Comparison of ENCODE assay signal across 9 mouse cellular contexts in the genomic region with DNA sequence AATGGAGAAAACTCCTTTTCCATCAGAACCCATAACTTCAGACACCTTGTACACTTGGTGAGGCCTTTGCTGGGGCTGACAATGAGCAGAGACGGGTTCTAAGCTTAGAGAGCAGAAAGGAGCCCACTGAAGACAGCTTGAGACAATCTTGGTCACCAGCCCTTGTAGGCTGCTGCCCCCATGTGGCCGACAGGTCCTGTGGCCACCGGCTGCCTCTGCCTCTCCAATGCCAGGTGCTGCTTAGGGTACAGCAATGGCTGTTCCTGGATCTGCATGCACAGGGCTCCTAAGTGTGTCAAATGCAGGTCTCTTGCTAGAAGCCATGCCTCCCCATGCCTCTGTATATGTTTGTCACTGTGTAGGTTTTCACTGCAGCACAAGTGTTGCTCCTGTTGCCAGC. TPM values are rescaled to one million over a fixed set of nuclear protein-coding genes. Genes with fewer than 3 reads are reported as not detected.
DNase-seq lines count a peak whose midpoint lies in the region; ATAC-seq and TF ChIP-seq lines count a peak whose summit lies in the region.
"Had no signal": no experiment of that assay in that cellular context is flagged by ENCODE, and none has a peak within 500 bp of the region (broad histone marks: within the 10 kb centered on the region; RNA-seq: fewer than 3 reads in every experiment).

No protein-coding gene starts in this region.

- TF ChIP-seq CTCF in CH12.LX (conservative IDR thresholded peaks at IDR 0.05 in 1 of 2, IDR thresholded peaks at IDR 0.05 in 1 of 2; ENCODE audit: low read depth in 2 of 2, low read length in 2 of 2) = peak; percentile 60 to 97; a peak in 3 of 4 replicates
- TF ChIP-seq CTCF in olfactory bulb, adult 2 months (IDR thresholded peaks at IDR 0.05; ENCODE audit: insufficient read depth, low read depth, low read length) = peak; percentile 75
- peak; percentile 93 for TF ChIP-seq CTCF in thymus, adult 2 months (IDR thresholded peaks at IDR 0.05; ENCODE audit: borderline replicate concordance, control insufficient read depth, extremely low read depth, insufficient read depth, low read length, poor library complexity)

- H3K9ac ChIP-seq in CH12.LX (ENCODE audit: insufficient read depth, low read depth) = no peak overlapping the region
- H3K9ac ChIP-seq in forebrain, embryonic 13.5 days = no peak overlapping the region

- DNase-seq in CH12.LX (ENCODE audit: extremely low read depth) = peak; percentile 77
- peak; percentile 40 for DNase-seq in c-Kit-positive CD71-positive TER-119-negative erythroid progenitor cells, embryonic 14.5 days (ENCODE audit: low read depth)
- DNase-seq in heart, postnatal 14 days = peak; percentile 88 to 90
- peak; percentile 80 for DNase-seq in layer of hippocampus, adult 11-12 months (ENCODE audit: low spot score)
- peak; percentile 79 to 84 for DNase-seq in lung, adult 18-20 months
- peak; percentile 86 for DNase-seq in thymus, adult 2 months

- H3K4me3 ChIP-seq in CH12.LX (replicated peaks in 1 of 3; ENCODE audit: low read depth in 2 of 3, low read length in 2 of 3, poor library complexity in 1 of 3) = no peak overlapping the region
- H3K4me3 ChIP-seq in forebrain, embryonic 13.5 days = no peak overlapping the region
- no peak overlapping the region for H3K4me3 ChIP-seq in olfactory bulb, adult 2 months (ENCODE audit: insufficient read depth, low read depth, low read length)
- H3K4me3 ChIP-seq in thymus, adult 2 months (ENCODE audit: control insufficient read depth, insufficient read depth, low read length) = no peak overlapping the region
- H3K4me3 ChIP-seq: erythroblast, embryonic 14.5 days had no signal

- no peaks in the 10 kb centered on the region for H3K27me3 ChIP-seq in CH12.LX (replicated peaks)
- H3K27me3 ChIP-seq in forebrain, embryonic 13.5 days = no peaks in the 10 kb centered on the region
- H3K27me3 ChIP-seq in thymus, adult 2 months (ENCODE audit: control insufficient read depth, insufficient read depth, low read length) = no peaks in the 10 kb centered on the region

- no peak overlapping the region for H3K4me2 ChIP-seq in CH12.LX (ENCODE audit: insufficient read depth, low read depth, poor library complexity, severe bottlenecking)
- H3K4me2 ChIP-seq in forebrain, embryonic 13.5 days = no peak overlapping the region

- TF ChIP-seq RAD21 in CH12.LX (IDR thresholded peaks at IDR 0.05; ENCODE audit: low read depth, low read length) = peak; percentile 98

- TF ChIP-seq POLR2A in CH12.LX (IDR thresholded peaks at IDR 0.05; ENCODE audit: low read depth, low read length) = no peak
- TF ChIP-seq POLR2A in olfactory bulb, adult 2 months (IDR thresholded peaks at IDR 0.05; ENCODE audit: insufficient read depth, low read depth, low read length) = no peak
- no peak for TF ChIP-seq POLR2A in thymus, adult 2 months (IDR thresholded peaks at IDR 0.05; ENCODE audit: control insufficient read depth, extremely low read depth, insufficient read depth, low read length, poor library complexity)

- no peak for TF ChIP-seq EP300 in CH12.LX (IDR thresholded peaks at IDR 0.05; ENCODE audit: low read length)

- H3K4me1 ChIP-seq in CH12.LX (ENCODE audit: control insufficient read depth in 1 of 2, insufficient read depth in 2 of 2) = peaks cover 0 to 49% of the 10 kb centered on the region in 2 experiments; a peak in 2 of 4 replicates
- H3K4me1 ChIP-seq in forebrain, embryonic 13.5 days = no peaks in the 10 kb centered on the region
- H3K4me1 ChIP-seq in olfactory bulb, adult 2 months (ENCODE audit: control insufficient read depth, insufficient read depth, low read length) = no peaks in the 10 kb centered on the region
- peaks cover 13% of the 10 kb centered on the region for H3K4me1 ChIP-seq in thymus, adult 2 months (replicated peaks; ENCODE audit: control insufficient read depth, insufficient read depth, low read length)

- no peaks in the 10 kb centered on the region for H3K79me2 ChIP-seq in CH12.LX (replicated peaks; ENCODE audit: control insufficient read depth, extremely low read depth, insufficient read depth, poor library complexity, severe bottlenecking)

- peak; percentile 75 for ATAC-seq in forebrain, embryonic 13.5 days

- WGBS in forebrain, embryonic 13.5 days = 14% methylated on average over 3 of the region's 3 CpGs
- 5% methylated on average over 3 of the region's 3 CpGs for WGBS in olfactory bulb, adult 2 months
- WGBS in thymus, adult 2 months = 5% methylated on average over 3 of the region's 3 CpGs

- peaks cover 58 to 97% of the 10 kb centered on the region in 2 experiments for H3K36me3 ChIP-seq in CH12.LX (replicated peaks in 1 of 2; ENCODE audit: control insufficient read depth in 1 of 2, insufficient read depth in 1 of 2, low read length in 1 of 2)
- peaks cover 100% of the 10 kb centered on the region for H3K36me3 ChIP-seq in forebrain, embryonic 13.5 days (ENCODE audit: poor library complexity, severe bottlenecking)
- peaks cover 21% of the 10 kb centered on the region; the same call in 1 of the 2 replicates for H3K36me3 ChIP-seq in thymus, adult 2 months (ENCODE audit: control insufficient read depth, insufficient read depth, low read length)

- intact Hi-C loops in heart, postnatal 14 days (cut with DNase I) = loop anchor here (1.0 to 2.0 kb wide), 3 partner anchors 41 to 189 kb away; no protein-coding TSS in a partner anchor

- peaks cover 4% of the 10 kb centered on the region for H3K9me3 ChIP-seq in CH12.LX (replicated peaks; ENCODE audit: low read length)
- no peaks in the 10 kb centered on the region for H3K9me3 ChIP-seq in forebrain, embryonic 13.5 days (replicated peaks)

- in situ Hi-C loops in CH12.LX (cut with MboI; ENCODE audit: low pct_ligation_motif_present, low pct_unique_long_range_greater_than_20kb, low sequenced_read_pairs) = loop anchor here (5.0 kb wide), 1 partner anchor 36 kb away; no protein-coding TSS in a partner anchor

- dilution Hi-C loops in CH12.LX (cut with MboI; ENCODE audit: extremely low pct_ligation_motif_present, extremely low pct_unique_long_range_greater_than_20kb, low sequenced_read_pairs) = no loop called here

- no peak overlapping the region for H3K27ac ChIP-seq in CH12.LX (ENCODE audit: insufficient read depth, low read depth)
- no peak overlapping the region; the same call in 1 of the 2 replicates for H3K27ac ChIP-seq in forebrain, embryonic 13.5 days
- no peak overlapping the region for H3K27ac ChIP-seq in olfactory bulb, adult 2 months (ENCODE audit: insufficient read depth, low read depth, low read length)
- H3K27ac ChIP-seq in thymus, adult 2 months (ENCODE audit: control insufficient read depth, insufficient read depth, low read length) = no peak overlapping the region

TF ChIP-seq in CH12.LX, 34 proteins besides CTCF, POLR2A, EP300 and RAD21:
- TF ChIP-seq BHLHE40 (IDR thresholded peaks at IDR 0.05; ENCODE audit: low read depth, low read length) (no peak), SMC3 (IDR thresholded peaks at IDR 0.05; ENCODE audit: low read depth, low read length) (peak; percentile 99), USF1 (IDR thresholded peaks at IDR 0.05; ENCODE audit: low read depth, low read length) (no peak), ZNF384 (IDR thresholded peaks at IDR 0.05; ENCODE audit: low read depth, low read length) (0 out of 2 replicates have a peak, but pooled peaks have one; percentile 16), MAFK (IDR thresholded peaks at IDR 0.05; ENCODE audit: insufficient replicate concordance, low read length) (no peak), CHD2 (IDR thresholded peaks at IDR 0.05; ENCODE audit: low read length) (no peak), GABPA (IDR thresholded peaks at IDR 0.05; ENCODE audit: insufficient replicate concordance, low read depth, low read length) (no peak), ZC3H11A (IDR thresholded peaks at IDR 0.05; ENCODE audit: low read depth, low read length) (peak; percentile 91)

RNA-seq across cellular contexts. Expression of a gene that starts 47.0 kb away (rescaled TPM):
- total RNA-seq in CH12.LX (2012; rRNA removed) = not detected in 2 replicates
- 0.12 and 0.16 TPM in 2 replicates for total RNA-seq in CH12.LX (2014; rRNA removed)
- 0.74 and 1.4 TPM in 2 replicates for polyA plus RNA-seq in CH12.LX (2012; ENCODE audit: insufficient read length, low read depth)
- 2.8 and 3.6 TPM in 2 replicates for polyA plus RNA-seq in forebrain, embryonic 13.5 days (2015; fragmentation: Nextera tagmentation; extraction: Ambion mirVana)
- total RNA-seq in heart, postnatal 14 days (2021) = 100 to 1,000 TPM; 113 to 115 TPM
- not detected in 2 replicates for polyA plus RNA-seq in olfactory bulb, adult 2 months (2012; ENCODE audit: insufficient read depth, insufficient read length, low replicate concordance, missing spikeins)
- 62.1 and 86.9 TPM in 2 replicates for polyA plus RNA-seq in thymus, adult 2 months (2012; rRNA removed)

RNA-seq across cellular contexts. Expression of a gene that starts 55.4 kb away (rescaled TPM):
- total RNA-seq in CH12.LX (2012; rRNA removed) (25.1 and 25.6 TPM in 2 replicates), CH12.LX (2014; rRNA removed) (21.7 and 22.2 TPM in 2 replicates)
- 48.3 and 49.4 TPM in 2 replicates for polyA plus RNA-seq in CH12.LX (2012; ENCODE audit: insufficient read length, low read depth)
- 61.4 and 69.0 TPM in 2 replicates for polyA plus RNA-seq in forebrain, embryonic 13.5 days (2015; fragmentation: Nextera tagmentation; extraction: Ambion mirVana)
- 10 to 100 TPM; 44.4 to 47.5 TPM for total RNA-seq in heart, postnatal 14 days (2021)
- polyA plus RNA-seq in olfactory bulb, adult 2 months (2012; ENCODE audit: insufficient read depth, insufficient read length, low replicate concordance, missing spikeins) = 130 and 148 TPM in 2 replicates
- polyA plus RNA-seq in thymus, adult 2 months (2012; rRNA removed) = 87.2 and 91.4 TPM in 2 replicates

Comparison
In these comparisons a context has a peak if more than half of its experiments do, and no peak if none do; other contexts are left out.
1. RNA of a gene that starts 47.0 kb away (polyA plus RNA-seq): 62.1 to 86.9 TPM in thymus, adult 2 months; 2.8 to 3.6 TPM in forebrain, embryonic 13.5 days, 0.74 to 1.4 TPM in CH12.LX and not detected in olfactory bulb, adult 2 months; every median in the first group is over 10 times any median in the second.
2. Peak in every context shown above with its lines, with median percentiles within 50 percentile points of each other: DNase-seq and CTCF ChIP-seq.